19 mouse cellular contexts compared by ENCODE assay signal in the genomic region with DNA sequence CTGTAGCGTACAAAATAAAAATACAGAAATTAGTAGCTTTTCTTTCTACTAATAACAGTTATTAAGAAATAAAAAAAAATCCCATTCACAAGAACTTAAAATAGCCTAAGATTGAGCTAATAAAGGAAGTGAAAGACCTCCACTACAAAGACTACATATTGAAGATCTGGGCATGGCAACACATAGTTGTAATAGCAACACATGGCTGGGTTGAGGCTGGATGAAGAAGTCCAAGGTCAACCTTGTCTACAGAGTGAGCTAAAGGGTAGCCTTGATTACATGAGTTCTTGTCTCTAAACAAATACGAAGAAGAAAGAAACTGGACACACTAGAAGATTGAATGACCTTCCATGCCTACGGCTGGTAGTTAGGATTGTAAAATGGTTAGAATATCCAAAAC.
"Had no signal": no experiment of that assay in that cellular context is flagged by ENCODE, and none has a peak within 500 bp of the region (broad histone marks: within the 10 kb centered on the region; RNA-seq: fewer than 3 reads in every experiment).

No protein-coding gene starts in this region.

- ATAC-seq: liver, postnatal 0 days; lung, postnatal 0 days; midbrain, embryonic 15.5 days had no signal

- H3K4me1 ChIP-seq: limb, embryonic 12.5 days; limb, embryonic 15.5 days; midbrain, embryonic 12.5 days; midbrain, embryonic 15.5 days; neural tube, embryonic 12.5 days; neural tube, embryonic 15.5 days had no signal

- H3K27ac ChIP-seq: limb, embryonic 12.5 days; limb, embryonic 15.5 days; liver, embryonic 14.5 days; macrophage; midbrain, embryonic 12.5 days; midbrain, embryonic 15.5 days; neural tube, embryonic 12.5 days; neural tube, embryonic 15.5 days; stomach, postnatal 0 days had no signal

- H3K9ac ChIP-seq: limb, embryonic 12.5 days; limb, embryonic 15.5 days; liver, embryonic 14.5 days; liver, postnatal 0 days; lung, embryonic 14.5 days; midbrain, embryonic 12.5 days; midbrain, embryonic 15.5 days; neural tube, embryonic 12.5 days; neural tube, embryonic 15.5 days had no signal

- H3K36me3 ChIP-seq: limb, embryonic 12.5 days; limb, embryonic 15.5 days; midbrain, embryonic 12.5 days; midbrain, embryonic 15.5 days; neural tube, embryonic 12.5 days; neural tube, embryonic 15.5 days had no signal

- H3K9me3 ChIP-seq: limb, embryonic 12.5 days; limb, embryonic 15.5 days; midbrain, embryonic 12.5 days; midbrain, embryonic 15.5 days; neural tube, embryonic 12.5 days; neural tube, embryonic 15.5 days had no signal

- H3K4me2 ChIP-seq: limb, embryonic 12.5 days; limb, embryonic 15.5 days; liver, embryonic 11.5 days; lung, embryonic 14.5 days; midbrain, embryonic 12.5 days; midbrain, embryonic 15.5 days; neural tube, embryonic 12.5 days; neural tube, embryonic 15.5 days had no signal

- DNase-seq: kidney, postnatal 14 days; kidney, postnatal 4 days; left cerebral cortex, postnatal 4 days; liver, postnatal 0 days; lung, embryonic 14.5 days; right cerebral cortex, adult 18-20 months; right cerebral cortex, postnatal 14 days; right cerebral cortex, postnatal 4 days had no signal

- H3K4me3 ChIP-seq: limb, embryonic 12.5 days; limb, embryonic 15.5 days; midbrain, embryonic 12.5 days; midbrain, embryonic 15.5 days; neural tube, embryonic 12.5 days; neural tube, embryonic 15.5 days had no signal

- H3K27me3 ChIP-seq: limb, embryonic 12.5 days; limb, embryonic 15.5 days; midbrain, embryonic 12.5 days; midbrain, embryonic 15.5 days; neural tube, embryonic 12.5 days; neural tube, embryonic 15.5 days had no signal
